Mouse (Mus musculus) layer of hippocampus, adult 2 months (tissue): ENCODE results near the gene Hyal2. TPM values are rescaled to one million over a fixed set of nuclear protein-coding genes. Genes with fewer than 3 reads are reported as not detected.
"Not testable (repeated sequence)": the region's sequence is repeated elsewhere in the genome, so short reads cannot be mapped to it uniquely, and the experiment has no call there.

ENCODE experiments used
- DNase-seq, 2 experiments: peaks; one replicate each; pipeline ENCODE4 v3.0.0; 2022; ENCODE audit warnings: low spot score in 2 of 2
- H3K27ac ChIP-seq: fragments of 200-600 bp; 2 replicates; pipeline ENCODE4 v1.8.1; 2022
- H3K4me3 ChIP-seq: fragments of 200-600 bp; 2 replicates; pipeline ENCODE4 v1.8.1; 2022; ENCODE audit warnings: mild to moderate bottlenecking
- CTCF ChIP-seq: fragments of 200-600 bp; conservative IDR thresholded peaks from 2 replicates; pipeline ENCODE4 v1.8.1; 2022; ENCODE audit warnings: antibody characterized with exemption, mild to moderate bottlenecking, moderate library complexity
- total RNA-seq, 2 experiments: library from RNA; stranded (reverse); gene quantifications; 2 replicates each; pipeline ENCODE4 v1.2.3; 2021

The Hyal2 gene
- total RNA-seq, 2 experiments from 2014 or later: 11.5 to 16.9 TPM

DNA sequence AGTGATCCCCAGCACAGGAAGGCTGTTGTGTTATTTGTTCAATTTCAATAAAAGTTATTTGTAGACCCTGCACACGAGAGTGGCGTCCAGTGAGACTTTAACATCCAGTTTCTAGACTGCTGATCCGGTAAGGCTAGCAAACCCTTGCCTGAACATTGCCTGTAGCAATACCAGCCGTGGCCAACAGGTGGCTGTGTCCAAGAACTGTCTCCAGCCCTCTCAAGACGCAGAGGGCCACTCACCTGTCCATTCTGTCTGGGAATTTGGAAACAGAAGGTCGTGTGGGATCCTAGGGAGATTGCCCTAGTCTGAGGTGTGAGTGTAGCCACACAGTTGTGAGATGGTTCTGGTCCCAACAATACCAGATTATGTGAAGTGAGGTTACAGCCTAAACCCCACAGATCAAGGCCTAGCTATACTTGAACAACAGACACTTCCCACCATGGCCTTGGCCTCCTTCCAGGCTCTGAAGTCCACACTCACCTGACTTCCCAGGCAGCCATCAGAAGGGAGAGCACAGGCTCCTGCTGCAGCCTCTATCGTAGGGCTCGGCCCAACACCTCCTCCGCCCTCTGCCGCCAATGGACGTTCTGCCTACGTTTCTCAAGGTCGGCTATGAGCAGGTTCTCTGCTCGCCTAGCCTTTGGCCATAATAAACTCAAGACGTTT, 1.6 kb upstream of the Hyal2 start:
- H3K4me3 ChIP-seq: peak overlapping the region; percentile 19; the same call in 1 of the 2 replicates
- TF ChIP-seq CTCF: peak; percentile 89
- peak overlapping the region; percentile 83 for H3K27ac ChIP-seq
- peak in 1 of 2 experiments; percentile 75 for DNase-seq

DNA sequence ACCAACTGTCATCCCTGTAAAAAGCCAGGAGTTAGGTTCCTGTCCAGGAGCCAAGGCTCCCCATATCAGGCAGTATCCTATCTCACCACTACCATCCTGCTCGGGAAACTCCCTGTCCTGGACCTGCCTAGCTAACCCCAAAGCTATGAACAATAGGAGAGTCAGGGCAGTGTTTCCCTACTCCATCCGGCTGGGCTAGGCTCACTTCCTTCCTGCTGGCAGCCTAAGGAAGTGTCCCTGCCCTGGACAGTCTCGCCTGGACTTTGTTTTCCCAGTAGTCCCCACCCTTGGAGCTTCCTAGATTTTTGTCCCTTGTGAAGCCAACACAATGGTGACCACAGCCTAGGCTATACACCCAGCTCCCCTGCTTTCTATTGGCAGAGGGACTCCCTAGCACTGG, 890 bp upstream of the Hyal2 start:
- no peak for DNase-seq
- peak overlapping the region; percentile 96 for H3K27ac ChIP-seq
- peak; percentile 46 for TF ChIP-seq CTCF
- H3K4me3 ChIP-seq: peak overlapping the region; percentile 19; the same call in 1 of the 2 replicates

DNA sequence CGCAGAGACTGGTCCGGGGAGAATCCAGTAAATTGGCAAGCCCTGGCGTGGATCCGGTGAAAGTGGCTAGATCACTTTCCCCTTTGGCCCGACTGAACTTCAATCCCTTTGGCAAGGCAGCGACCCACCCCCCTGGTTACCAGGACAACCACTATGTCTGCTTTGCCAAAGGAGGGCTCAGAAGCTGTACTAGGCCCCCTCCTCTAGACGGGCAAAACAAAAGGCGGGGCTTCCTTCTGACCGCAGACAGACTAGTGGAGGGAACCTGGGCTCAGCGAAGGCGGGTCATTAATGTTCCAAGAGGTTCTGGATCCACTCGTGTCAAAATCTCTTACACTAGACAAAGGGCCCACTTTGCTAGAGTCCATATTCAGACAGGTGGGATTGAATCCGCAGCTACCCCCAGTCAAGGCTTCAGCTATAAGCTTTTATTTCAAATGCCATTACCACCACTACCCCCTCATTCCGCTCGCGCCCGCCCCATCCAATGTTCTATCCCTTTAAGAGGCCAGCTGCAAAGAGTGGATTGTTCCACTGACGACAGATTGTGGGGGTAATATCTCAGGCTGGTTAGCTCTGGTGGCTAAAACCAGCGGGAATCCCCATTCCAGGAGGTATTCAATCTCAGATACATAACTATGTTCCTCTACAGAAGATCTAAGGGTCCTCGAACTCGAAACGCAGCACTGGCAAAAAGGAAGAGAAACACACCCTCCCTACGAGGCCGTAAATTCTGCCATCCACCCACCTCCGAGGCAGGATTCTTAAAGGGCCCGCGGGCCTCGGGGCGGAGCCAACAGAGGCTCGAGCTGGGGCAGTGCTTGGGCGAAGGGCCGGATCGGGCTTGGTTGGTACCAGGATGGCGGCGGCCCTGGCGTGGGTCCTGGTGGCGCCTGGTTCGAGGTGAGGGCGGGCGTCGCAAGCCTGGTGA, 851 bp downstream of the Hyal2 start:
- Histone ChIP-seq H3K27ac (peak overlapping the region; percentile 96), H3K4me3 (peak overlapping the region; percentile 91)
- no peak for TF ChIP-seq CTCF
- DNase-seq: peak; percentile 79

DNA sequence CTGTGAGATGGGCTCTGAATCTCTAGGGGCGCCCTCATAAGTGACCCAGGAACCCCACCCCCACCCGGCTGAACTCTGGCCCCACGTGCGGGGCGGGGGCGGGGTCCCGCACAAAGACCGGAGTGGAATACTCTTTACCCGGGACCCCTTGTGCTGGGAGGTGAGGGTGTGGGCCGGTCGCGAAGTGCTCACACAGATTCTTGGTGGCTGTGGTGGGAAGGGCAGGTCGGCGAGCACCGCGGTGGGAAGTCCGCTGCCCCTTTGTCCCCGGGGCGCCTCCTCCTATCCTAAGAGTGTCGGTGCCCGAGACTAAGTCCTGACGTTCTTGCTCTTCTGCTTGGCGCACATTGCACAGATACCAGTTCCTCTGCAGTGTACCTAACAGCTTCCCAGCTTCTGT, 1.5 kb downstream of the Hyal2 start:
- no peak for DNase-seq
- no peak for TF ChIP-seq CTCF
- Histone ChIP-seq H3K27ac (peak overlapping the region; percentile 96), H3K4me3 (peak overlapping the region; percentile 91)

DNA sequence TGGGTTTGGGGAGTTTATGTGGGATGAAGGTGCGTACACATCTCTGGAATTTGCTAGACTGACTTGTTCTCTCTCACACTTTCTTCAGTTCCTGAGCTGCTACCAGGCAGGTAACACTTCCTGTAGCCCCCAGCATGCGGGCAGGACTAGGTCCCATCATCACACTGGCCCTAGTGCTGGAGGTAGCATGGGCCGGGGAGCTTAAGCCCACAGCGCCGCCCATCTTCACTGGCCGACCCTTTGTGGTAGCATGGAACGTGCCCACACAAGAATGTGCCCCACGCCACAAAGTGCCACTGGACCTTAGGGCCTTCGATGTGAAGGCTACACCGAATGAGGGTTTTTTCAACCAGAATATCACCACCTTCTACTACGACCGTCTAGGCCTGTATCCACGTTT, 2.3 kb downstream of the Hyal2 start:
- H3K27ac ChIP-seq: no peak overlapping the region; the same call in 1 of the 2 replicates
- no peak for DNase-seq
- peak overlapping the region; percentile 91 for H3K4me3 ChIP-seq
- no peak for TF ChIP-seq CTCF

DNA sequence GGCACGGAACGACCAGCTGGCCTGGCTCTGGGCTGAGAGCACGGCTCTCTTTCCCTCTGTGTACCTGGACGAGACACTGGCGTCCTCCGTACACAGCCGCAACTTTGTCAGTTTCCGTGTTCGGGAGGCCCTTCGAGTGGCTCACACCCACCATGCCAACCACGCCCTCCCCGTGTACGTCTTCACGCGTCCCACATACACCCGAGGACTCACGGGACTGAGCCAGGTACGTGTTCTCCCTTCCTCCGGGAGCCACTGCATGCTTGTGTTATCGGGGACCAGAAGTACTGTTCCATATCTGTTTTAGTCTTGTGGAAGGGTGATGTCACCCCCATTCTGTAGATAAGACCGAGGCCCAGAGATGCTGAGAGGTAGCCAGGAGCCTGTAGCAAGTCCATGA, 3.1 kb downstream of the Hyal2 start:
- TF ChIP-seq CTCF: no peak
- Histone ChIP-seq H3K4me3 (no peak overlapping the region; the same call in 1 of the 2 replicates), H3K27ac (no peak overlapping the region)
- DNase-seq: no peak

DNA sequence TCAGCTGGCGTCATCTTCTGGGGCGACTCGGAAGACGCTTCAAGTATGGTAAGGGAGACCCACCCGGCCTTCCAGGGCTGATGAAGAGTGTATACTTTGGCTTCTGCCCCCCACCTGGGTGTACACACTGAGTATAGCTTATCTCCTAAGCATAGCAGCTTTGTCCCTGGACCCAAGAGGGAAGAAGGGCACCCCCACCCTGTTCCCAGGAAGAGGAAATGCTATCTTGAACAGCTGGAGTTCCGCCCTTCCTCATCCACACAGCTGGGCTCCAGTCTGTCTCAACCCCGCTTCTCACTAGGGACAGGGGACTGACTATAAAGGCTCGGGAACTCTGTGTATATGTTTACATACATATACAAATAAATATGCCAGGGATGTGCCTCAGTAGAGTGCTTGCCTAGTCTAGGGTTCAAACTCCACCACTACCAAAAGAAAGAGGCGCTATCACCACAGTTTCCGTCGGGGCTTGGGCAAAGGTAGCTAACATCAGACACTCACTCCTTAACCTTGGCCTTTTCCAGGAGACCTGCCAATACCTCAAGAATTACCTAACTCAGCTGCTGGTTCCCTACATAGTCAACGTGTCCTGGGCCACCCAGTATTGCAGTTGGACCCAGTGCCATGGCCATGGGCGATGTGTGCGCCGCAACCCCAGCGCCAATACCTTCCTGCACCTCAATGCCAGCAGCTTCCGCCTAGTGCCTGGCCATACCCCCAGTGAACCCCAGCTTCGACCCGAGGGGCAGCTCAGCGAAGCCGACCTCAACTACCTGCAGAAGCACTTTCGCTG, 4.0 kb downstream of the Hyal2 start:
- no peak for DNase-seq
- H3K4me3 ChIP-seq: no peak overlapping the region
- TF ChIP-seq CTCF: no peak
- H3K27ac ChIP-seq: no peak overlapping the region

DNA sequence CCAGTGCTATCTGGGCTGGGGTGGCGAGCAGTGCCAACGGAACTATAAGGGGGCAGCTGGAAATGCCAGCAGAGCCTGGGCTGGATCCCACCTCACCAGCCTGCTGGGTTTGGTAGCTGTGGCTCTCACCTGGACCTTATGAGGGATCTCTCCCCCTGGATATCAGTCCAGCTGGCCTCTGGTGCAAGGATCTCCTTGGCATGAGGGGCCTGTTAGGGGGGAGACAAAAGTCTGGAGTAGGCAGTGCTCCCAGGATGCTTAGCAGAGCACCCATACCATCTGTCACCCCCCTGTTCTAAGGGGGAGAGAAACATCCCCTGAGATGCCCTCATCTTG, 4.5 kb downstream of the Hyal2 start:
- TF ChIP-seq CTCF: no peak
- Histone ChIP-seq H3K4me3 (no peak overlapping the region), H3K27ac (no peak overlapping the region)
- no peak for DNase-seq

DNA sequence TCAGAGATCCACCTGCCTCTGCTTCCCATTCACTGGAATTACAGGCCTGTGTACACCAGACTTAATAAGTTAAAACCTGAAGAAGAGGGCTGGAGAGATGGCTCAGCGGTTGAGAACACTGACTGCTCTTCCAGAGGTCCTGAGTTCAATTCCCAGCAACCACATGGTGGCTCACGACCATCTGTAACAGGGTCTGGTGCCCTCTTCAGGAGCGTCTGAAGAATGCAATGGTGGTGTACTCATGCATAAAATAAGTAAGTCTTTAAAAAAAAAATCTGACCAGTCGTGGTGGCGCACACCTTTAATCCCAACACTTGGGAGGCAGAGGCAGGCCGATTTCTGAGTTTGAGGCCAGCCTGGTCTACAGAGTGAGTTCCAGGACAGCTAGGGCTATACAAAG, 6.0 kb downstream of the Hyal2 start:
- not testable (repeated sequence) for H3K4me3 ChIP-seq, DNase-seq, H3K27ac ChIP-seq
- TF ChIP-seq CTCF: peak; percentile 56

DNA sequence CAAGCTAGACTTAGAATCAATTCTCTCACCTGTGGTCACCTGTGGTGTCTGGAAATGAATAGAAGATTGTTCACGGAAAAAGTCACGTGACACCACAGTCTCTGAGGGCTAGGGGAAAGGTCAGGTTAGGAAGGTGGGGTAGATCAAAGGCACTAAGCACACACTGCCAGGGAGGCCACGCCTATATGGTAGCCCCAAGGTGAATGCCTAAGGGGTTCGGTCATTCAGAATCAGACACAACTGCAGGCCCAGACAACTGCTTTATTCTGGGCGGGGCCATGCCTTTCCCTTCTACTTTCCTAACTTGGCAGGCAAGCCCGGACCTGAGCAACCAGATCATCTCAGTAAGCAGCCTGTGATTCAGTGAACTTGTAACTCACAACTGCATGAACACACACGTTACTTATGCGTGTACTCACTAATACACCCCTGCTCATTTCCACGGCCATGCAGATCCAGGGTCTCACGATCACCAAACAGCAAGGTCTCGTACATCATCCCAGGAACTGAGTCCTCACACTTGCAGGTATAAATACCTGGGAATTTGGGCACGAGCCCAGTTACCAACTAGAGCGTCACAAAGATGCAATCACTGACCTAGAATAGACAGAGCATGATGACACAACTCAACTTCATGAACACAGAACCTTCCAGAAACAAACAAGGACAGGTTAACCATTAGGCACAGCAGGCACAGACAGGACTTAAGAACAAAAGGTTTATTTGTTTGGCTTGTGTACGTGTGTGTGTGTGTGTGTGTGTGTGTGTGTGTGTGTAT, 8.0 kb downstream of the Hyal2 start:
- no peak for DNase-seq
- no peak for TF ChIP-seq CTCF
- Histone ChIP-seq H3K27ac (no peak overlapping the region), H3K4me3 (no peak overlapping the region)

DNA sequence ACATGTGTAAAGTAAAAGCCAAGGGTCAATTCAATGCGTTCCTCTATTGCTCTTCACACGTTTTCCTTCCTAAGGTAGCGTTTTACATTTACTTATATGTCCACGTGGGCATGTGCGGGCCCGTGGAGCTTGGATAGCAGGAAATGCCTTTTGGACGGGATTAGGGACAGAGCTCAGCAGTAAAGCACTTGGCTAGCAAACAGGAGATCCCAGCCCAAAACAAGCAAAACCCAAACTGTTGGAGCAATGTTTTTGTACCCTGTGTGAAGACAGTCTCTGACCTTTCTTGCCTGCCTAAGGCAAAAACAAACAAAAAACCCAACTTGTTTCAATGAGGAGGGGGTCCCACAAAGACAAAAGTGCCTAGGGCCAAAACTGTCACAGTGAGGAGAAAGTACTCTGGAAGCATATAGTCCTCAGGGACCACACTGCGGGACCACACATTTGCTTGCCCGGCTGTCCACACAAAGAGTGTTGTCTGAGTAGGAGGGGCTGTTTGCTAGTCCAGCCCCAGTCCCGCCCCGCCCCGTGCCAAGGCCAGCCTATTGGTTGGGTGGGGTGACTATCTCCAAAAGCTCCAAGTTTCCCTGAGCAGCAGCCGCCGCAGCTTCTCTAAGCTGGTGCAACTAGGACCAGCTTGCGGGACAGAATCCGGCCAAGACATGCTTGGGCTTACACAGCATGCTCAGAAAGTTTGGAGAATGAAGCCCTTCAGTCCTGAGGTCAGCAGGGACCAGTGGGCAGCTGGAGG, 8.8 kb downstream of the Hyal2 start, which contains the start of gene Hyal1:
Hyal1 (plus strand) TSS at position 571 of the 751 bp plus-strand sequence.
- Histone ChIP-seq H3K27ac (peak within 1 kb of the TSS; percentile 76), H3K4me3 (peak within 1 kb of the TSS; percentile 47)
- TF ChIP-seq CTCF: no peak
- peak; percentile 47 to 58 for DNase-seq
